Mouse (Mus musculus): ENCODE measurements around the gene Thrb.

The Thrb gene

GRCm38 (mm10) chr14:17954038-17954437 lies 294.0 kb downstream of the Thrb start:
- no peak for DNase-seq (ENCODE audit: low spot score)

GRCm38 (mm10) chr14:17959901-17960300 lies 299.8 kb downstream of the Thrb start:
- no peak for DNase-seq (ENCODE audit: low spot score)

DNA sequence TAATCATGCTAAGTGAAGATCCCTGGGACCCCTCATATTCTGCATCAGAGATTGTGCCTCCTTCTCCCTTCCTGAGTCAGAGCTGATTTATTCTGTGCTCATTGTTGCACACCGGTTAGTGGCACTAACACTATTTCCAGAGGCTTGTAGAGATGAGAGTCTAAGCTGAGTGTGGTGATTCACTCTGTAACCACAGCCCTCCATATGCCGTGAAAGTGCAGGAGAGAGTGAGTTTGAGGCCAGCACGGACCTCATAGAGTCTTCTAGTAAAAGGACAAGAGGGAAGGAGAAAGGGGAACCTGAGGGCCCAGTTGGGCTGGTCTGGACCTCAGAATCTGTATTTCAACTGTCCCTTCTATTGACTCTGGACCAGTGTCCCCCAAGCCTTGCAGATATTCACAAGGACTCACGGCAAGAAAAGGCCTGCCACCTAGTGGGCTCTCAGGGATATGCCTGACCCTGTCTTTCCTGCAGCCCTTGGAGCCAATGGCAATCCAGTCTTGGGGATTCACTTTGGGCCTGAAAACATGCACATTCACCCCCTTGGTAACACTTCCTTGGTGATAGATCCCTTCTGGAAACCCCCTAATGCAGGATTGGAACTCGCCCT lies 307.2 kb downstream of the Thrb start:
- peak; percentile 9 for DNase-seq (ENCODE audit: low spot score)

DNA sequence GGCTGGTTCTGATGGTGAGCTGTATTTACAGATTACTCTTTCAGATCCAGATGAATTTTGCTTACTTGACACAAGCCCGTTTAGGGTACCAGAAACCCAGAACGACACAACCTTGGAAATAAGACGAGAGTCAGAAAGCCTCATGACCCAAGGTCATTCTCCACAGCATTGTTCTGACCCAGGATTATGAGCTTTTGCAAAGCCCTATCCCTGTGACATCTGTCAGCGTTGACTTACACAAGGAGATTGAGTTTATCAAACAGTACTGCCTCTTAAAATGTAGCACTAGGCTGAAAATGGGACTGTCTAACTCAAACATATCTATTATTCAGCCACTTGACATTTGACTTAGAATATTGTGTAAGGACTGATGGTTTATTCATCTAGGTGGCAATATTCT lies 312.1 kb downstream of the Thrb start:
- DNase-seq (ENCODE audit: low spot score): no peak

DNA sequence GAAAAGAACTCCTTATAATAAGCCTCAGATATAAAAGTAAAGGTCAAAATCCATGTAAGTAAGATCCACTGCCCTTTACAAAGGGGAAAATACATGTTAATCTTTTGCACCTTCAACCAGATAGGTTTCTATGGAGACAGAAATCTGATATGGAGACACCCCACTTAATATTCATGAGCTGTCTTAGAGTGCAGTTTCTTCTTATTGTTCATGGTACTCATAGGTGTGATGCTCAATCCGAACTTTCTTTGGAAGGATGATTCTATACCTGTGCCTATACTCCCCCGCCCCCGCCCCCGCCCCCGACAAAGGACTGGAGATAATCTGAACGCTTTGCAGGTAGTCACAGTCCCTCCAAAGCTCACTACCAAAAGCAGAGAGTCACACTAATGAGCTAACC lies 312.6 kb downstream of the Thrb start:
- DNase-seq (ENCODE audit: low spot score): no peak

DNA sequence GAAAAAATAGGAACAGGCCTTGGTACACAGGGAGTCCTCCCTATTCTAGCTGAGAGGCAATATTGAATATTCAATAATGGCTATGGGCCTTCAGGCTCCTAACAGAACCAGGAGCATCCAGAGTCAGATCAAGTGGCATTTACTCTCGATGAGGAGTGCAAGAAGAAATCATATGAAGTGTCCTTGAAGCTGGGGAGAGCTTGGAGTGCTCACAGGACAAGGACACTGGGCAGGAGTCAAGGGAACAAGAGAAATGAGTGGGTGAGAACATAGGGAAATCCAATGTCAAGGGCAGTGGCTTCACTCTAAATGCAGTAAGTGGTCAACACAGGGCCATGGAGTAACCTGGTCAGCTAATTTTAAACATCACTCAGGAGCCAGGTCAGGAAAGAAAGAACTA lies 315.7 kb downstream of the Thrb start:
- DNase-seq (ENCODE audit: low spot score): no peak

DNA sequence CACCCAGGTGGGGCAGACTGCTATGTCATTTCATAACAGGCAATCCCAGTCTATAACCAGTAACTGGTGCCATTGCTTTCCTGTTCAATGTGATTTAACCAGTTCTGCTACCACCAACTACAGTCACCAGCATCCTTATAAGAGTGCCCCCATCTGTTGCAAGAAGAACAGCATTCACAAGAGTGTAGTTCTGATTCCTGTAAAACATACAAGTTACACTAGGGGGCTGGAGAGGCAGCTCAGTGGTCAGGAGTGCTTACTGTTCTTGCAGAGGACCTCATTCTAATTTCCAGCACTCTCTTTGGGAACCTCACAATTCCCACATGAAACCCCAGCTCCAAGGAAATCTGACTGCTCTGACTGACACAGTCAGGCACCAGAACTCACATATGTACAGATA lies 318.2 kb downstream of the Thrb start:
- no peak for DNase-seq (ENCODE audit: low spot score)

DNA sequence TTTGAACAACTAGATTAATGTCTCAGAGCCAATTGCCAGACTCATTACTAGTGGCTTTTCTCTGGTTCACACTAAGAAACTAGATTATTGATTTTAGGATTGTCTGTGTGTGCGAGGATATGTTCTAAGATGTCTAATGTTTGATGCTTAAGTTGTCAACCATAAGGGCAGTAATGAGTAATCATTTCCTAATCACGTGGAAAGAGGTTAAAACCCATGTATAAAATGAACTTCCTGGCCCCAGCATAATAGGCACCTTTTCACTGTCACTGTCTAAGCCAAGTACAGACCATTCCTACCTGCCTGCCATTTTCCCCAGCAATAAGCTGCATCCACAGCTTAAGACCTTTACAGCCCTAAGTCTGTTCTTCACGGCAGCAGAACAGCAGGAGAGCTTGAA lies 321.2 kb downstream of the Thrb start:
- no peak for DNase-seq (ENCODE audit: low spot score)

DNA sequence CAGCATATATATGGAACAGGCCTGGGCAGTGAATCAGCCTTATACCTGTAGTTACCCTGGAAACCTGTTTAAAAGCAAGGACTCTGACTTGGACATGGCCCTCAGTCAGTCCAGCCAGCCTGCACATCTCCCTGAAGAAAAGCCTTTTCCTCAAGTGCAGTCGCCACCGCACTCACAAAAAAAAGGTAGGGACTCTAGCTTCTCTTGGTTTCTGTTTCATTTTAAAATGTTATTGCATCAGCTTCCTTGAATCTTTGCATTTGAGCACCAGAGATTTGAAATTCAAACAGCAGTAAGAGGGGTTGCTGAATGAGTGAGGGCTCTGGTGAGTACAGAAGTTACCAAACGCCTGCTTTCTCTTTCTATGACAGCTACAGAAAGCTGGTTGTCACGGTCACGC lies 322.0 kb downstream of the Thrb start:
- DNase-seq (ENCODE audit: low spot score): no peak

GRCm38 (mm10) chr14:17983390-17983789 lies 323.3 kb downstream of the Thrb start:
- DNase-seq (ENCODE audit: low spot score): no peak

GRCm38 (mm10) chr14:17983839-17984238 lies 323.8 kb downstream of the Thrb start:
- no peak for DNase-seq (ENCODE audit: low spot score)

GRCm38 (mm10) chr14:17988580-17988979 lies 328.5 kb downstream of the Thrb start:
- no peak for DNase-seq (ENCODE audit: low spot score)

- DNase-seq (ENCODE audit: low spot score): no peak
Measured at GRCm38 (mm10) chr14:17989182-17989581, 329.1 kb downstream of the Thrb start.

- no peak for DNase-seq (ENCODE audit: low spot score)
Measured at GRCm38 (mm10) chr14:17990186-17990585, 330.1 kb downstream of the Thrb start.

DNA sequence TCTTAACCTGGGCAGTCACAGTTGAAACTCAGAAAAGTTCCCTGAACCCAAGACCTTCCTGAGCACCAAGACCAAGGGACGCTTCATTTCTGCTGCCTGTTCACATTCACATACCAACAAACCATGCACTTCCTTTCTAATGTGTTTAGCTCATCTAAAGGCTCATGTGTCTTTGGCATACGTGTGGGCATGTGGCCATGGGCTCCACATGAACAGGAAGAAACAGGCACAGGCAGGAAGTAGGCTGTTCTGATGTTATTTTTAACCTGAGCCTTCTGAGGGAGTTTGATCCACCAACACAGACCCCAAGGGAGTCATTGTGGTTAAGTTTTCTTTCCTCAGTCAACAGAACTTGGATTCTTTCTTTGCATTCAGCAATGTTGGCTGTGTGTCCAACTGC lies 341.8 kb downstream of the Thrb start:
- no peak for DNase-seq (ENCODE audit: low spot score)

DNA sequence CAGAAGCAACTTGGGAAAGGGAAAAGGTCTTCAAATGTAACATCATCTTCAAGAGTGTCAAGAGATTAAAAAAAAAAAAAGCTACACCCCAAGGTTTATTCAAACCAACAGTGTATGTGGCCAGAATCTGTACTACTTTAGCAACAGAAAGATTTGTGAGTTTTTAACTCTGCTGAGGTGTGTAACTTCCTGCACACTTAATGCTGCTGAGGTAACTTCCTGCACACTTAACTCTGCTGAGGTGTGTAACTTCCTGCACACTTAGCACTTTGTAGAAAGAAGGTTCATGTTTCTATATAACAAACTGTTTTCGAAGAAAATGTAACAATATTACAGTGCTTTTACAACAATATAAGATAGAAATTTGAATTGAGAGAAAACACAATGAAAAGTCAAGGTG lies 343.6 kb downstream of the Thrb start:
- DNase-seq (ENCODE audit: low spot score): no peak

- no peak for DNase-seq (ENCODE audit: low spot score)
Measured at GRCm38 (mm10) chr14:18008524-18008923, 348.5 kb downstream of the Thrb start.

- no peak for DNase-seq (ENCODE audit: low spot score)
Measured at GRCm38 (mm10) chr14:18016604-18017003, 356.5 kb downstream of the Thrb start.

DNA sequence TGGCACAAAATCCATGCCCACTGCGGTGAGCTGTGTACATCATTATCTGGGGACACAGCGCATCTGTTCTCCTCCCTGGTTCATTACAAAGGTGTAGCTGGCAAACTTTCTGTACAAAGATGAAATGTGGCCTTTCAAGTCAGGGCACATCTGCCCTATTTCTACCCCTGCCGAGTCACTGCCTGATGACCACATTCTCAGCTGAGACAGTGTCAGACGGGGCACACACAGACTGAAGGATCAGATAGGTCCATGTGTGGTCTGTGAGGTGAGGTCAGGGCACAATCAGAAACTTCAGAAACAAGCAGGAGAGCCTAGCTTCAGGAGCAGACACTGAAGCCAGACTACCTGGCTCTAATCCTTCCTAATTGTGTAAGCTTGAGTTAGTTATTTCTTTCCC lies 360.1 kb downstream of the Thrb start:
- no peak for DNase-seq (ENCODE audit: low spot score)

GRCm38 (mm10) chr14:18020636-18021035 lies 360.6 kb downstream of the Thrb start:
- no peak for DNase-seq (ENCODE audit: low spot score)

GRCm38 (mm10) chr14:18021726-18022125 lies 361.7 kb downstream of the Thrb start:
- DNase-seq (ENCODE audit: low spot score): no peak

- no peak for DNase-seq (ENCODE audit: low spot score)
Measured at GRCm38 (mm10) chr14:18022351-18022750, 362.3 kb downstream of the Thrb start.

GRCm38 (mm10) chr14:18027867-18028266 lies 367.8 kb downstream of the Thrb start:
- no peak for DNase-seq (ENCODE audit: low spot score)

GRCm38 (mm10) chr14:18029181-18029932 lies 369.3 kb downstream of the Thrb start:
- no peak for DNase-seq (ENCODE audit: low spot score)
